Mouse (Mus musculus): Measurements from ENCODE around the gene Lce3c. TPM values are rescaled to one million over a fixed set of nuclear protein-coding genes. Genes with fewer than 3 reads are reported as not detected.

The Lce3c gene
- not detected in 2 replicates for polyA plus RNA-seq (2016; fragmentation: Nextera tagmentation; extraction: Ambion mirVana)

DNA sequence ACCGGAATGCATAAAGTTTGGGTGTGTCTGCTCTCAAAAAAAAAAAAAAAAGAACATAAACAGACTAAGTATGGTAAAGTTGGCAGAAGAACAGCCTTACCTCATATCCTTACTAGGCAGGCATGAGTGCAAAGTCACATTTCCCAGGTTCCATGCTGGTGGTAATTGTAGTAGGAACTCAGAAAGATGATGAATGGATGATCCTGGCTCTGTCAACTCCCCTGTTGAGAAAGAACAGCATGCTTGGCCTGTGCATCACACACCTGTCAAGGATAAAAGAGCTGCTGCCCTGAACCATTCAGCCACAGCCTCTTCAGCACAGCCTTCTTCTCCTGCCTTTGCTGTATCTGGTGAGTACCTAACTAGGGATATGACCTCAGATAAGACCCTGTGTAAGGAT lies at the start of gene Lce3c:
Gene Lce3c (plus strand): TSS at position 301 of the 400 bp plus-strand sequence.
- Histone ChIP-seq H3K9me3 (replicated peaks) (no peaks in the 10 kb centered on the region), H3K27ac (no peak within 1 kb of the TSS), H3K4me1 (no peaks in the 10 kb centered on the region), H3K4me3 (no peak within 1 kb of the TSS), H3K36me3 (no peaks in the 10 kb centered on the region), H3K27me3 (ENCODE audit: low read depth, poor library complexity, severe bottlenecking) (no peaks in the 10 kb centered on the region)
- WGBS, result 79% methylated on average over 1 of the region's 1 CpGs
- DNase-seq (ENCODE audit: low spot score), result no peak

GRCm38 (mm10) chr3:92894489-92894888 lies 49.8 kb upstream of the Lce3c start:
- Histone ChIP-seq H3K4me3 (no peak overlapping the region), H3K9me3 (replicated peaks) (no peaks in the 10 kb centered on the region), H3K27me3 (ENCODE audit: low read depth, poor library complexity, severe bottlenecking) (no peaks in the 10 kb centered on the region), H3K4me1 (no peaks in the 10 kb centered on the region), H3K36me3 (no peaks in the 10 kb centered on the region), H3K27ac (no peak overlapping the region)
- no peak for DNase-seq (ENCODE audit: low spot score)
- 64% methylated on average over 1 of the region's 1 CpGs for WGBS

GRCm38 (mm10) chr3:92902992-92903391 lies 41.3 kb upstream of the Lce3c start:
- DNase-seq (ENCODE audit: low spot score), result peak; percentile 52

GRCm38 (mm10) chr3:92903640-92904039 lies 40.6 kb upstream of the Lce3c start:
- no peaks in the 10 kb centered on the region for H3K36me3 ChIP-seq
- no peaks in the 10 kb centered on the region for H3K9me3 ChIP-seq (replicated peaks)
- no peak for DNase-seq (ENCODE audit: low spot score)
- 41% methylated on average over 4 of the region's 4 CpGs for WGBS
- H3K4me1 ChIP-seq, result no peaks in the 10 kb centered on the region
- no peak overlapping the region for H3K27ac ChIP-seq
- H3K27me3 ChIP-seq (ENCODE audit: low read depth, poor library complexity, severe bottlenecking), result no peaks in the 10 kb centered on the region
- no peak overlapping the region for H3K4me3 ChIP-seq

More at GRCm38 (mm10) chr3:92902992-92903391, 41.3 kb upstream of the Lce3c start:
- 26% methylated on average over 3 of the region's 3 CpGs for WGBS
- Histone ChIP-seq H3K4me1 (no peaks in the 10 kb centered on the region), H3K27me3 (ENCODE audit: low read depth, poor library complexity, severe bottlenecking) (no peaks in the 10 kb centered on the region), H3K36me3 (no peaks in the 10 kb centered on the region), H3K27ac (no peak overlapping the region), H3K9me3 (replicated peaks) (no peaks in the 10 kb centered on the region), H3K4me3 (no peak overlapping the region)

DNA sequence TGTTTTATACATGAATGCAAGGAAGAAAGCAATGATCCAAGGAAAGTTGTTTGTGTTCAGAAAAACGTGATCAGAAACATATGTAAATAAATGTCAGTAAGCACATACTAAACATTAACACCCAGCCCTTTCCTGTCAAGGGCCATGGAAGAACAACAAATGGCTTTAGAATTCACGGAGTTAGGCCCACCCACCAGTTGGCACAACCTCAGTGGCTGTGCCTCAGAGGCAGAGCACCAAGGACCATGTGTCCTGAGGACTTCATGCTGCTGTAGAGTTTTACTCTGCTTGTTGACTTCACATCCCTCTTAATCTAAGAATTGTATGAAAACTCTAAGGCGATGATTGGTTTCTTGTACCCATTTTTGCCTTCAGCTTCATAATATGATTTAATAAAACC lies 39.1 kb upstream of the Lce3c start:
- H3K4me1 ChIP-seq, result no peaks in the 10 kb centered on the region
- H3K27ac ChIP-seq, result no peak overlapping the region
- no peaks in the 10 kb centered on the region for H3K36me3 ChIP-seq
- no peaks in the 10 kb centered on the region for H3K27me3 ChIP-seq (ENCODE audit: low read depth, poor library complexity, severe bottlenecking)
- no peak for DNase-seq (ENCODE audit: low spot score)
- H3K9me3 ChIP-seq (replicated peaks), result no peaks in the 10 kb centered on the region
- no peak overlapping the region for H3K4me3 ChIP-seq
- WGBS, result 54% methylated on average over 3 of the region's 3 CpGs

DNA sequence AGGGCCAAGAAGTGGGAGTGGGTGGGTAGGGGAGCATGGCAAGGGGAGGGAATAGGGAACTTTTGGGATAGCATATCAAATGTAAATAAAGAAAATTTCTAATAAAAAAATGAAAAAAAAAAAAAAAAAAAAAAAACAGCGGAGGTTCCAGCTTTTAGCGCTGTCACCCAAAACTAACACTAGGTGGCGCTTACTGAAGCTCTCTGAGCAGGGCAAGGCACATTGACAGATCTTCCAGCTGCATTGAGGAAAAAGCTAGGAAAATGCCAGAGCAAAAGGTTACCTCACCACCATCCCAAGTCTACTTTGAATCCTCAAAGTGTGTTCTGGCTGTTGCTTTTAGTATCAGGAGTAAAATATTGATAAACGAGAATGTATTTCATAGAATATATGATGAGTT lies 36.7 kb upstream of the Lce3c start:
- Histone ChIP-seq H3K9me3 (replicated peaks) (no peaks in the 10 kb centered on the region), H3K4me3 (no peak overlapping the region), H3K4me1 (no peaks in the 10 kb centered on the region), H3K27ac (no peak overlapping the region), H3K36me3 (no peaks in the 10 kb centered on the region), H3K27me3 (ENCODE audit: low read depth, poor library complexity, severe bottlenecking) (no peaks in the 10 kb centered on the region)
- no peak for DNase-seq (ENCODE audit: low spot score)
- 30% methylated on average over 4 of the region's 4 CpGs for WGBS

DNA sequence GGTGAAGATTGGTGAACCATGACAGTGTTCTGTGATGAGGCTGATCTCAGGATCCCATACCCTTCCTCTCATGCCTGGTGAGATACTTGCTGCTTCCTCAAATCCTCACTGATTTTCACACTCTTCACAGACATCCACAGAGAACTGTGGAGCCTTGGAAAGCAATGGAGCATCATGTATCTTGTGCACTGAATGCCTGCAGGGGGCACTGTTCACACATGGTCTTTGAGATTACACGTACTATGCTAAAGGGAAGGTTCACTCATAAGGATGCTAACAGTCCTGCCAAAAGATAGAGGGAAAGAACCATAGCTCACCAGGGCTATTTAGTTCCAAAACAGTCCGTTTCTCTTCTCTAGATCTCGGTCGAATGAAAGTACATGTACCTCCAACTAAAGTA lies 23.9 kb upstream of the Lce3c start:
- no peaks in the 10 kb centered on the region for H3K27me3 ChIP-seq (ENCODE audit: low read depth, poor library complexity, severe bottlenecking)
- H3K36me3 ChIP-seq, result no peaks in the 10 kb centered on the region
- no peak for DNase-seq (ENCODE audit: low spot score)
- 62% methylated on average over 4 of the region's 4 CpGs for WGBS
- H3K27ac ChIP-seq, result no peak overlapping the region
- no peaks in the 10 kb centered on the region for H3K9me3 ChIP-seq (replicated peaks)
- no peak overlapping the region for H3K4me3 ChIP-seq
- H3K4me1 ChIP-seq, result no peaks in the 10 kb centered on the region

DNA sequence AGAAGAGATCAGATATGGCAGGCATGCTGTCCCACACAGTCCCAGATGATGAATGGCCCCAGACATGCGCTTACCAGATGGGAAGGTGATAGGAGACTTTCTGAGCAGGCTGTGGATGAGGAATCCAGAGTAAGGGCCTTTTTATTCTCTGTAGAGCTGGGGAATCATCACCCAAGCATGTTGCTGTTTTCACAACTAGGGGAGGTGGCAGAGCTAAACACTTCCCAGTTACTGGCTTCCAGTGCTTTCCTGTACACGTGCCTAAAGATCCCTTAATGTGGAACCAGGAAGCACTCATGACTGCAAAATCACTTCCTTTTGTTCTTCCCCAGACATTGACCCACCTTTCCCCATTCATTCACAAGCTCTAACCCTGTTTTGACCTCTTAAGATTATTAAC lies 18.2 kb upstream of the Lce3c start, which contains the start of gene Lce3a:
Gene Lce3a (minus strand): TSS at position 101 of the 400 bp plus-strand sequence.
- Histone ChIP-seq H3K27ac (no peak within 1 kb of the TSS), H3K9me3 (replicated peaks) (no peaks in the 10 kb centered on the region), H3K27me3 (ENCODE audit: low read depth, poor library complexity, severe bottlenecking) (no peaks in the 10 kb centered on the region), H3K4me1 (no peaks in the 10 kb centered on the region), H3K4me3 (no peak within 1 kb of the TSS), H3K36me3 (no peaks in the 10 kb centered on the region)
- 81% methylated on average over 2 of the region's 2 CpGs for WGBS
- no peak for DNase-seq (ENCODE audit: low spot score)

GRCm38 (mm10) chr3:92932679-92933078 lies 11.6 kb upstream of the Lce3c start, which contains the start of gene Lce3b:
Gene Lce3b (plus strand): TSS chr3:92932979.
- H3K27me3 ChIP-seq (ENCODE audit: low read depth, poor library complexity, severe bottlenecking), result no peaks in the 10 kb centered on the region
- H3K4me1 ChIP-seq, result no peaks in the 10 kb centered on the region
- no peaks in the 10 kb centered on the region for H3K9me3 ChIP-seq (replicated peaks)
- no peak for DNase-seq (ENCODE audit: low spot score)
- WGBS, result 69% methylated on average over 2 of the region's 2 CpGs
- H3K4me3 ChIP-seq, result no peak within 1 kb of the TSS
- no peaks in the 10 kb centered on the region for H3K36me3 ChIP-seq
- H3K27ac ChIP-seq, result no peak within 1 kb of the TSS

GRCm38 (mm10) chr3:92957090-92957489 lies 12.8 kb downstream of the Lce3c start, which contains the start of gene Lce3d:
Gene Lce3d (plus strand): TSS chr3:92957390.
- no peaks in the 10 kb centered on the region for H3K9me3 ChIP-seq (replicated peaks)
- 84% methylated on average over 1 of the region's 1 CpGs for WGBS
- DNase-seq (ENCODE audit: low spot score), result no peak
- H3K27me3 ChIP-seq (ENCODE audit: low read depth, poor library complexity, severe bottlenecking), result no peaks in the 10 kb centered on the region
- no peaks in the 10 kb centered on the region for H3K4me1 ChIP-seq
- no peak within 1 kb of the TSS for H3K4me3 ChIP-seq
- no peaks in the 10 kb centered on the region for H3K36me3 ChIP-seq
- H3K27ac ChIP-seq, result no peak within 1 kb of the TSS

DNA sequence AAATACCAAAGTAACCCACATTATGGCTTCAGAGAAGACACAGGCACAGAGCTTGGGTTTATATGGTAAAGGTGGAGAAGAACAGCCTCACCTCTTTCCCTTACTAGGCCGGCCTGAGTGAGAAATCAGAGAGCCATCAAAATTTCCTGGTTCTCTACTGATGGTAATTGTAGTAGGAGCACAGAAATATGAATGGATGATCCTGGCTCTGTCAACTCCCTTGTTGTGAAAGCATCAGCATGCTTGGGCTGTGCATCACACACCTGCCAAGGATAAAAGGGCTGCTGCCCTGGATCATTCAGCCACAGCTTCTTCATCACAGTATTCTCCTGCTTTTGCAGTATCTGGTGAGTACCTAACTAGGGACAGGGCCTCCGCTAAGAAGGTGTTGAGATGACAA lies 22.5 kb downstream of the Lce3c start, which contains the start of gene Lce3e:
Gene Lce3e (plus strand): TSS at position 301 of the 400 bp plus-strand sequence.
- H3K27ac ChIP-seq, result no peak within 1 kb of the TSS
- no peaks in the 10 kb centered on the region for H3K4me1 ChIP-seq
- H3K27me3 ChIP-seq (ENCODE audit: low read depth, poor library complexity, severe bottlenecking), result no peaks in the 10 kb centered on the region
- no peaks in the 10 kb centered on the region for H3K36me3 ChIP-seq
- H3K4me3 ChIP-seq, result no peak within 1 kb of the TSS
- no peak for DNase-seq (ENCODE audit: low spot score)
- 92% methylated on average over 2 of the region's 2 CpGs for WGBS
- H3K9me3 ChIP-seq (replicated peaks), result no peaks in the 10 kb centered on the region

DNA sequence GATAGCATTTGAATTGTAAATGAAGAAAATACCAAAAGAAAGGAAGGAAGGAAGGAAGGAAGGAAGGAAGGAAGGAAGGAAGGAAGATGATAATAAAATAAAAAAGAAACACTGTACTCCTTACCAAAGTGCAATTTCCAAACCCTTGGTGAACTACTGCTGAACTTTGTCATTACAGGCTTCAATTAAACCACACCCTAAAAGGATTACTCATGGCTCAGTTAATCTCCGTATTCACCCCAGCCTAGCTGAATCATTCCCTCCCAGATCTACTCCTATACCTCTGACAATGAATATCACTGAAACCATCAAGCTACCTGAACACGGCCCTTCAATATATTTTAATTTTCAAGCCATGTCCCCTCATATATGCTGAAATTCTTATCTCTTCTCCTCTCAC lies 34.2 kb downstream of the Lce3c start:
- Histone ChIP-seq H3K4me3 (no peak overlapping the region), H3K27ac (no peak overlapping the region), H3K9me3 (replicated peaks) (no peaks in the 10 kb centered on the region), H3K4me1 (no peaks in the 10 kb centered on the region), H3K36me3 (no peaks in the 10 kb centered on the region), H3K27me3 (ENCODE audit: low read depth, poor library complexity, severe bottlenecking) (no peaks in the 10 kb centered on the region)
- WGBS, result 78% methylated on average over 2 of the region's 2 CpGs
- DNase-seq (ENCODE audit: low spot score), result no peak

DNA sequence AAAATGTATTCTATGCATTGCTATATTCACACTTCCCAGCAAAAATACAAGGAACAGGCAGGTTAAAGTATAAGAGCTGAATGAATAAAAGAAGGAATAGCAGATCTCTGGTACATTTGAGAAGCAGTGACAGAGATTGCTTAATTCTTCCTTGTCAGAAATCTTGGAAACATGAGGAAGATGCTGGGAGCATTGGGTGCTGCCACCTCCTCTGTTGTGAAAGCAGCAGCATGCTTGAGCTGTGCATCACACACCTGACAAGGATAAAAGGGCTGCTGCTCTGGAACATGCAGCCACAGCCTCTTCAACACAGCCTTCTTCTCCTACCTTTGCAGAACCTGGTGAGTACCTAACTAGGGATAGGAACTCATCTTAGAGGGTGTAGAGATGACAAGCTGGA lies 47.6 kb downstream of the Lce3c start, which contains the start of gene Lce3f:
Gene Lce3f (plus strand): TSS at position 301 of the 400 bp plus-strand sequence.
- Histone ChIP-seq H3K4me1 (no peaks in the 10 kb centered on the region), H3K27ac (no peak within 1 kb of the TSS), H3K36me3 (no peaks in the 10 kb centered on the region), H3K9me3 (replicated peaks) (no peaks in the 10 kb centered on the region), H3K4me3 (no peak within 1 kb of the TSS), H3K27me3 (ENCODE audit: low read depth, poor library complexity, severe bottlenecking) (no peaks in the 10 kb centered on the region)
- no peak for DNase-seq (ENCODE audit: low spot score)

Data from limb, embryonic 10.5 days (tissue).